Mouse (Mus musculus) heart, adult 11 months (tissue): ENCODE measurements at regions not wholly inside any gene's neighbourhood (a gene's known extent, or its start where the extent isn't known, plus 50 kb on each side); places are given as distances from the start of the nearest gene placed in this dataset.

Experiments
- DNase-seq: peaks from one replicate; pipeline ENCODE4 v3.0.0; 2022

GRCm38 (mm10) chrX:99541916-99542315, 70.8 kb upstream of the Pja1 start:
- DNase-seq = no peak

GRCm38 (mm10) chrX:99540087-99540576, 69.1 kb upstream of the Pja1 start:
- no peak for DNase-seq

GRCm38 (mm10) chrX:99539684-99540083, 68.6 kb upstream of the Pja1 start:
- no peak for DNase-seq

- no peak for DNase-seq
Observed at GRCm38 (mm10) chrX:99537814-99538213, 66.7 kb upstream of the Pja1 start.

- no peak for DNase-seq
Observed at GRCm38 (mm10) chrX:99534922-99535321, 63.8 kb upstream of the Pja1 start.

- peak; percentile 92 for DNase-seq
Observed at GRCm38 (mm10) chrX:99531154-99531553, 60.1 kb upstream of the Pja1 start.

- DNase-seq = no peak
Observed at GRCm38 (mm10) chrX:99530511-99530910, 59.4 kb upstream of the Pja1 start.

- no peak for DNase-seq
Observed at GRCm38 (mm10) chrX:99523306-99523705, 52.2 kb upstream of the Pja1 start.

- no peak for DNase-seq
Observed at GRCm38 (mm10) chrX:99522830-99523229, 51.8 kb upstream of the Pja1 start.

- no peak for DNase-seq
Observed at GRCm38 (mm10) chrX:99522289-99522688, 51.2 kb upstream of the Pja1 start.

GRCm38 (mm10) chrX:99521866-99522265, 50.8 kb upstream of the Pja1 start:
- no peak for DNase-seq
